Mouse (Mus musculus): ENCODE data around the gene Kctd15. TPM values are rescaled to one million over a fixed set of nuclear protein-coding genes. Genes with fewer than 3 reads are reported as not detected.

The Kctd15 gene
- polyA plus RNA-seq, 1 experiment from 2014 or later: 12.3 TPM

DNA sequence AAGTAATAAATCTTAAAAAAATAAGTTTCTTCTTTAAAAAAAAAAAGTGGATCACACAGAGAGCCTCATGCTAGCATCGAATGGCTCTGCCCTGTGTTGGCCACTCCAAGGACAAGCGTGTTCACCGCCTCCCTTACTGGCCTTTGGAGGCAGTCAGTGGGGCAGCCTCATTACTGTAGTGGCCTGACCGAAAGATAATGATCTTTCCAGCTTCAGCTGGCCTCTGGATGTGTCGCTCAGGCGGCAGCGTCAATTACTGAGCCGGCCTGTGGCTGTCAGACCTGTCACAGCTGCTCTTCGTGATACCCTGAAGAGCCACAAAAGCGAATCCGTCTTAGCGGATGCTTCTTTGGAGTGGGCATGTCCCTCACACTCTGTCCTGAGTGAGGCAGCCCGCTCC is 33.6 kb upstream of the Kctd15 start:
- Histone ChIP-seq H3K9me3 (ENCODE audit: control insufficient read depth, low read length) (no peaks in the 10 kb centered on the region), H3K4me2 (replicated peaks) (no peak overlapping the region), H3K4me1 (replicated peaks; ENCODE audit: control insufficient read depth, insufficient read depth, low read length) (peaks cover 25% of the 10 kb centered on the region; the same call in 1 of the 2 replicates), H3K27ac (no peak overlapping the region), H3K9ac (no peak overlapping the region), H3K36me3 (replicated peaks; ENCODE audit: control insufficient read depth, insufficient read depth) (no peaks in the 10 kb centered on the region), H3K27me3 (ENCODE audit: control insufficient read depth, insufficient read depth, low read length) (no peaks in the 10 kb centered on the region), H3K4me3 (replicated peaks; ENCODE audit: low read length) (no peak overlapping the region)
- 32% methylated on average over 13 of the region's 13 CpGs for WGBS
- ATAC-seq (ENCODE audit: low FRiP score) (no peak), DNase-seq (ENCODE audit: low spot score) (no peak)

DNA sequence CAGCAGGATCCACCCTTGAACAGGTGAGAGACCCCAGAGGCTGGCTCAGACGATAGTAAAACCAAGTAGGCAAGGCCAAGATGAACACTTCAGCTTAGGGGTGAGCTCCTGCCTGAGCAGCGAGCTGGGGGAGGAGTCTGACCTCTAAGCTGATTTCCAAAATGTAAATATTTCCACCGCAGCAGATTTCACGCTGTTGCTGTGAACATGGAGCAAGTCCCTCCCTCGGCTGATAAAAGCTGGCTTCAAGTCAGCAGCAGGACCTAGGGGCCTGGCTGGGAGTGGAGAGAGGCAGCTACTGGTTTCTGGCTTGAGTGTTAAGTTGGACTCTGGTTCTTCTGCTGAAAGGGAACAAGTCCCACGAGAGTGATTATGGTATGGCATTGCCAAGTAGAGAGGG is 32.5 kb upstream of the Kctd15 start:
- ATAC-seq (ENCODE audit: low FRiP score) (no peak), DNase-seq (ENCODE audit: low spot score) (no peak)
- Histone ChIP-seq H3K9ac (no peak overlapping the region), H3K4me3 (replicated peaks; ENCODE audit: low read length) (no peak overlapping the region), H3K4me1 (replicated peaks; ENCODE audit: control insufficient read depth, insufficient read depth, low read length) (peaks cover 22% of the 10 kb centered on the region; the same call in 1 of the 2 replicates), H3K4me2 (replicated peaks) (no peak overlapping the region), H3K36me3 (replicated peaks; ENCODE audit: control insufficient read depth, insufficient read depth) (no peaks in the 10 kb centered on the region), H3K27ac (no peak overlapping the region), H3K9me3 (ENCODE audit: control insufficient read depth, low read length) (no peaks in the 10 kb centered on the region), H3K27me3 (ENCODE audit: control insufficient read depth, insufficient read depth, low read length) (no peaks in the 10 kb centered on the region)
- 22% methylated on average over 6 of the region's 6 CpGs for WGBS

DNA sequence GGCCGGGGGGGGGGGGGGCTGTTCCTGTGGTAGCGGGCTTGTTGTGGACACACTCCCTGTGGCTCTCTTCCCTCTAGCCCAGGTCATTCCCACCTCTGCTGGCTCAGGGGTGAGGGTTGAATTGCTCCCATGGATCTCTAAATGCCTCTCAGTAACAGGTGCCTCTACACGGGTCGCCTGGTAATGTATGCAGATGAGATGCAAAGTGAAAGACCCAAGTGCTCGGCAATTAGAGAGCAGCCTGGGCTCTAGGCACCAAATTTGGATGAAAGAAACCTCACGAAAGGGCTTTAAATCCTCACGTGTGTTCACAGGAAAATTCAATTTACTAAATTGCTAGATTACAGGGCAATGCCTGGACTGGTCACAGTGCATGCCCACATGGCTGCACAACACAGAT is 29.3 kb upstream of the Kctd15 start:
- Histone ChIP-seq H3K27ac (no peak overlapping the region), H3K4me2 (replicated peaks) (no peak overlapping the region), H3K4me3 (replicated peaks; ENCODE audit: low read length) (no peak overlapping the region), H3K9ac (no peak overlapping the region), H3K36me3 (replicated peaks; ENCODE audit: control insufficient read depth, insufficient read depth) (no peaks in the 10 kb centered on the region), H3K9me3 (ENCODE audit: control insufficient read depth, low read length) (no peaks in the 10 kb centered on the region), H3K4me1 (replicated peaks; ENCODE audit: control insufficient read depth, insufficient read depth, low read length) (peaks cover 7% of the 10 kb centered on the region; the same call in 1 of the 2 replicates), H3K27me3 (ENCODE audit: control insufficient read depth, insufficient read depth, low read length) (no peaks in the 10 kb centered on the region; the same call in 1 of the 2 replicates)
- DNase-seq (ENCODE audit: low spot score) (no peak), ATAC-seq (ENCODE audit: low FRiP score) (no peak)
- WGBS: 25% methylated on average over 7 of the region's 7 CpGs

DNA sequence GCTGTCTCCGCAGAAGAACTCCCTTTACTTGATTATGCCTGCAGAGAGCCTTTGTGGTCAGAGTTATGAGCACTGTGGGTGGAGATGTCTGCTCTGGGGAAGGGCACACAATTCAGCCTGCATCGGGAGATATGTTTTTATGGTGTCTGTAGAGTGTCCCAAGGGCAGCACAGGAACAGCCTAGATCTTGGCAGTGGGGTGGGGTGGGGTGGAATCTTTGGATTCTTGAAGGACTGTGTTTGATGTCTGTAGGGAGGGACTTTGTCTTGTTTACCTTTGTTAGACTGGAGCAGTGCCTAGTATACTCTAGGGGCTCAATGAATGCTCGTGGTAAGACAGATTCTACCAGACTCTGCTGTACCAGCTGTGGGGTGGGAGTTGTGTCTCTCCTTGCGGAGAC is 28.6 kb upstream of the Kctd15 start:
- H3K36me3 ChIP-seq (replicated peaks; ENCODE audit: control insufficient read depth, insufficient read depth): no peaks in the 10 kb centered on the region
- no peak overlapping the region for H3K27ac ChIP-seq

DNA sequence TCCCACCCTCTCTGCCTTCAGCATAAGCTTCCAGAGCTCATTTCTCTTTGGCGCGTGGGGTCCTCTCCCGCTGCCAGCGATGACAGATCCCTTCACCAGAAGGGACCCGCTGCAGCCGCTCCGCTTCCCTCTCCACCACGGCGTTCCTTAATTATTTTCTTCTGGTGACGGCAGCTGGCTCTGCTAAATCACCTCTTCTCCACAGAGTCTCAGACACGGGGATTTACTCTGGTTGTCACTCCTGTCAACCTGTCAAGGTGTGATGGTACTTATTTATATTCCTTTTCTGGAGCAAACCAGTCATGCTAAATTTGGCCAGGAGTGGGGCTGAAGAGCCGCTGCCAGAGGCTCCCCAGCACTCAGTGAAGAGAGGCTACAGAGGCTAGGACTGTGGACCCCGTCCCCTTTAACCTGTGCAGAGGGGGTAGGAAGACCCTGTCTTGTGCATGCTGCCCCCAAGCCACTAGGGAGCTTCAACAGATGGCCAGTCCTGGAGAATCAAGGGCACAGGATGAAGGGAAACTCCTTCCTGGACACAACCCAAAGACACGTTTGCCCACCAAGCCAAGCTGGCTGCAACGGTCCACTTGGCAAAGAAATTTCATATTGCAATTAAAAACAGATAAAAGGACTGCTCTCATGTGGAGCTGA is 24.4 kb upstream of the Kctd15 start:
- no peak overlapping the region for H3K4me3 ChIP-seq (replicated peaks; ENCODE audit: low read length)
- DNase-seq (ENCODE audit: low spot score): no peak
- H3K9ac ChIP-seq: no peak overlapping the region
- H3K36me3 ChIP-seq (replicated peaks; ENCODE audit: control insufficient read depth, insufficient read depth): no peaks in the 10 kb centered on the region
- H3K4me1 ChIP-seq (replicated peaks; ENCODE audit: control insufficient read depth, insufficient read depth, low read length): no peaks in the 10 kb centered on the region; the same call in 1 of the 2 replicates
- no peak overlapping the region for H3K4me2 ChIP-seq (replicated peaks)
- peaks cover 2% of the 10 kb centered on the region for H3K27me3 ChIP-seq (ENCODE audit: control insufficient read depth, insufficient read depth, low read length)
- 33% methylated on average over 15 of the region's 15 CpGs for WGBS
- no peaks in the 10 kb centered on the region for H3K9me3 ChIP-seq (ENCODE audit: control insufficient read depth, low read length)
- no peak overlapping the region for H3K27ac ChIP-seq
- peak; percentile 47; the same call in 1 of the 2 replicates for ATAC-seq (ENCODE audit: low FRiP score)

More for the DNA sequence above, 28.6 kb upstream of the Kctd15 start:
- no peak overlapping the region for H3K4me3 ChIP-seq (replicated peaks; ENCODE audit: low read length)
- WGBS: 67% methylated on average over 4 of the region's 4 CpGs
- no peak overlapping the region for H3K4me2 ChIP-seq (replicated peaks)
- peaks cover 2% of the 10 kb centered on the region; the same call in 1 of the 2 replicates for H3K4me1 ChIP-seq (replicated peaks; ENCODE audit: control insufficient read depth, insufficient read depth, low read length)
- H3K9ac ChIP-seq: no peak overlapping the region
- ATAC-seq (ENCODE audit: low FRiP score) (no peak), DNase-seq (ENCODE audit: low spot score) (no peak)
- H3K9me3 ChIP-seq (ENCODE audit: control insufficient read depth, low read length): no peaks in the 10 kb centered on the region
- H3K27me3 ChIP-seq (ENCODE audit: control insufficient read depth, insufficient read depth, low read length): no peaks in the 10 kb centered on the region; the same call in 1 of the 2 replicates

DNA sequence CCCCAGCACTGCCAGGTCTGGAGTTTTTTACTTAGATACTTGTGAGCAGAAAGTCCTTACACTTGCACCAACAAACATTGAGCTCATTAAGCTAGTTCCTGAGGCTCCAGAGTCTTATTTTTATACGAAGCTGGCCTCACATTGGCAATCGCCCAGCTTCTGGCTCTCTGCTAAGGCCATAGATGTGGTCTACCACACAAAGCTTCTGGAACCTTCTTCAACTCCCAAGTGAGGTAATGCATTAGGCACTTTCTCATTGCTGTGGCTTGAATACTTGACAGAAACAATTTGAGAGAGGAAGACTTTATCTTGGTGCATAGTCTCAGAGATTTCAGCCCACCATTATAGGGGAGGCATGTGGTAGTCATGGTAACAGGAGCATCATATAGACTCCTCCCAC is 23.4 kb upstream of the Kctd15 start:
- Histone ChIP-seq H3K27ac (no peak overlapping the region), H3K4me2 (replicated peaks) (no peak overlapping the region), H3K9me3 (ENCODE audit: control insufficient read depth, low read length) (no peaks in the 10 kb centered on the region), H3K9ac (no peak overlapping the region), H3K4me3 (replicated peaks; ENCODE audit: low read length) (no peak overlapping the region), H3K4me1 (replicated peaks; ENCODE audit: control insufficient read depth, insufficient read depth, low read length) (no peaks in the 10 kb centered on the region; the same call in 1 of the 2 replicates), H3K36me3 (replicated peaks; ENCODE audit: control insufficient read depth, insufficient read depth) (no peaks in the 10 kb centered on the region), H3K27me3 (ENCODE audit: control insufficient read depth, insufficient read depth, low read length) (peaks cover 12% of the 10 kb centered on the region)
- DNase-seq (ENCODE audit: low spot score) (no peak), ATAC-seq (ENCODE audit: low FRiP score) (no peak)
- 87% methylated on average over 2 of the region's 2 CpGs for WGBS

DNA sequence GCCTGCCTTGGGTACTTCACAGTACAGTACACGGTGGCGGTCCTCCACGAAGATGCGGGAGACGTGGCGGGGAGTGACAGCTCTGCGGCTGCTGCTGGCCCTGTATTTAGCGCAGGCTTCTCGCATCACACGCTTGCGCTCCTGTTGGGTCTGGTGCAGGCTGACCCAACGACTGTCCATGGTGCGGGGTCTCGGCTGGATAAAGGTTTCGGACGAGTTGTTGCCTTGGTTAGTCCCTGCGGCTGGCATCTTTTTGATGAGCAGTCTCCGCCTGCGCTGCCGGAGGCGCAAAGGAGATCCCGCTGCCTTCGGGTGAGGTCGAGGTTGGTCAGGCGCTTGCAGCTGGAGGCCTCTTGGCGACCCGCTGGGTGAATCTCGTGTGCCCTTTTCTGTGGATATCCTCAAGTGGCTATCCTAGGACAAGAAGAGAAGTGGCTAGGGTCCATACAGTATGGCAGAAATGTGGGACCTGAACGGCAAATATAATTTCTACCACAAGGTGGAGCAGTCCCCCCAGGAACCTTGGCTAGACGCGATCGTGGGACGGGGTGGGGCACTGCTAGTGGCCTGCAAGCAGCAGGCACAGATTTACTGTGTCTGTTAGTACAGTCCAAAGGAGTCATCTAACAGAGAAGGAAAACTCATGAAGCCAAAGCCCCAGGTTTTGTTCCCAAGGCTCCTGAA is 19.4 kb upstream of the Kctd15 start:
- 5% methylated on average over 33 of the region's 33 CpGs for WGBS
- H3K4me3 ChIP-seq (replicated peaks; ENCODE audit: low read length): peak overlapping the region; percentile 36

DNA sequence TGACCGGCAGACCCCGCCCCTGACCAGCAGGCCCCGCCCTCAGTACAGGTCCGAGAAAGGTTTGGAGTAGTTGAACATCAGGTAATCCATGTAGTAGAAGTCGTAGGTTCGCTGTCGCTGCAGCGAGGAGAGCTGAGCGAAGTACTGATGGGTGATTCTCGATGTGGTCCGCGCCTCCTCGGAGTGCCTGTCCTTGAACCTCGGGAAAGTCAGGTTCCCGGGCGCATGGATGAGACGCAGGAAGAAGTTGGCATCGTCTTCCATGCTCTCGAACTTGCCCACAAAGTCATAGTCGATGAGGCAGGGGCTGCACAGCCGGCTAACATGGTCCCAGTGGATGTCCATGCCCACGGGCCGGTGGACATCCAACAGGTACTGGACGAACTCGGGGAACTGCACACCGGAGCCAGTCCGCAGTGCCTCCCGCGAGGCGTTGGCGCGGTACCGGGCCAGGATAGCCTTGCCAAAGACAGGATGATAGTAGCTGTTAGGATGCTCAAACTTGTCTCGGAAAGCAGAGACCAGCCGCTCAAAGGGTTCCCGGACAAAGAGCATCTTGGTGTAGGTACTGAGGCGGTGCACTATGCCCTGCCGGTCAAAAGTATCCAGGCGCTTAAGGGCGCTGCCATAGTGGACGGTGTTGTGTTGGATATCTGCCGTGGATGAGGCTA is 18.7 kb upstream of the Kctd15 start:
- Histone ChIP-seq H3K36me3 (replicated peaks; ENCODE audit: control insufficient read depth, insufficient read depth) (no peaks in the 10 kb centered on the region), H3K4me2 (replicated peaks) (peak overlapping the region; percentile 62), H3K27ac (no peak overlapping the region), H3K4me1 (replicated peaks; ENCODE audit: control insufficient read depth, insufficient read depth, low read length) (no peaks in the 10 kb centered on the region; the same call in 1 of the 2 replicates), H3K27me3 (ENCODE audit: control insufficient read depth, insufficient read depth, low read length) (peaks cover 36% of the 10 kb centered on the region), H3K9me3 (ENCODE audit: control insufficient read depth, low read length) (no peaks in the 10 kb centered on the region), H3K9ac (0 out of 2 replicates have a peak overlapping the region, but pooled peaks have one; percentile 50), H3K4me3 (replicated peaks; ENCODE audit: low read length) (peak overlapping the region; percentile 36)
- 13% methylated on average over 42 of the region's 42 CpGs for WGBS
- no peak for DNase-seq (ENCODE audit: low spot score)
- ATAC-seq (ENCODE audit: low FRiP score): no peak

More for the DNA sequence above, 19.4 kb upstream of the Kctd15 start:
- Histone ChIP-seq H3K36me3 (replicated peaks; ENCODE audit: control insufficient read depth, insufficient read depth) (no peaks in the 10 kb centered on the region), H3K9ac (peak overlapping the region; percentile 50), H3K4me2 (replicated peaks) (peak overlapping the region; percentile 62), H3K27ac (no peak overlapping the region), H3K4me1 (replicated peaks; ENCODE audit: control insufficient read depth, insufficient read depth, low read length) (no peaks in the 10 kb centered on the region; the same call in 1 of the 2 replicates), H3K27me3 (ENCODE audit: control insufficient read depth, insufficient read depth, low read length) (peaks cover 36% of the 10 kb centered on the region), H3K9me3 (ENCODE audit: control insufficient read depth, low read length) (no peaks in the 10 kb centered on the region)
- ATAC-seq (ENCODE audit: low FRiP score): peak; percentile 56; the same call in 1 of the 2 replicates
- DNase-seq (ENCODE audit: low spot score): peak; percentile 92

DNA sequence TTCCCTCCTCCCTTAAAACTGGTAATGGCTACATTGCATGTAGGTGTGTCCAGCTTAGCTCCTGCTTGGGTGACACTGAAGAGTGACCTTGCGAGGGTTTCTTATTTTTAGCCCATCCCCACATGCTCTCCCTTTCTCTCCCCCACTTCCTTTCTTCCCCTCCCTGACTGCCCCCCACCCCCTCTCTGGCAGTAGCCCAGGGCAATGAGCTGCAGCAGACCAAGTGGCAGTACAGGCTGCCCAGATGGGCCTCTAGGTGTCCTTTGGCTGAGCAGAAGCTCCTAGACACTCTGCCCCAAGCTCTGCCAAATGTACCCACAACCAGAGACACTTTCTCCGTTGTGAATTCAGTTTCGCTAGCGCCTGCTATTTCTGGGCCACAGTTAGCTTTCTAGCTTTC is 16.4 kb upstream of the Kctd15 start:
- Histone ChIP-seq H3K9ac (no peak overlapping the region), H3K27ac (no peak overlapping the region), H3K9me3 (ENCODE audit: control insufficient read depth, low read length) (no peaks in the 10 kb centered on the region), H3K27me3 (ENCODE audit: control insufficient read depth, insufficient read depth, low read length) (peaks cover 36% of the 10 kb centered on the region), H3K36me3 (replicated peaks; ENCODE audit: control insufficient read depth, insufficient read depth) (no peaks in the 10 kb centered on the region), H3K4me1 (replicated peaks; ENCODE audit: control insufficient read depth, insufficient read depth, low read length) (no peaks in the 10 kb centered on the region; the same call in 1 of the 2 replicates), H3K4me2 (replicated peaks) (no peak overlapping the region), H3K4me3 (replicated peaks; ENCODE audit: low read length) (no peak overlapping the region)
- WGBS: 82% methylated on average over 4 of the region's 4 CpGs
- DNase-seq (ENCODE audit: low spot score): no peak
- no peak for ATAC-seq (ENCODE audit: low FRiP score)
